Comparison of ENCODE assay signal across 13 mouse cellular contexts in genomic region chr5:148789823-148790222, GRCm38 (mm10).
DNase-seq lines count a peak whose midpoint lies in the region; ATAC-seq and TF ChIP-seq lines count a peak whose summit lies in the region.
"Had no signal": no experiment of that assay in that cellular context is flagged by ENCODE, and none has a peak within 500 bp of the region (broad histone marks: within the 10 kb centered on the region; RNA-seq: fewer than 3 reads in every experiment).

No protein-coding gene starts in this region.

- H3K9me3 ChIP-seq in lung, postnatal 0 days (ENCODE audit: low read length), result no peaks in the 10 kb centered on the region
- H3K9me3 ChIP-seq in midbrain, embryonic 15.5 days, result no peaks in the 10 kb centered on the region
- H3K9me3 ChIP-seq: liver, embryonic 15.5 days had no signal

- DNase-seq in kidney, adult 2 months, result no peak
- no peak for DNase-seq in kidney, postnatal 25 days
- no peak for DNase-seq in lung, postnatal 0 days (ENCODE audit: low spot score)
- no peak for DNase-seq in lung, postnatal 25 days (ENCODE audit: low spot score)
- peak; percentile 35 for DNase-seq in R1 (ENCODE audit: low read depth, low spot score)
- DNase-seq: cerebellum, adult 11 months; gastrocnemius, postnatal 10 days; spleen, adult 18-20 months had no signal

- TF ChIP-seq CTCF in kidney, adult 2 months (conservative IDR thresholded peaks at IDR 0.05; ENCODE audit: insufficient read depth, insufficient read length, low read depth, low read length), result 0 out of 2 replicates have a peak, but pooled peaks have one; percentile 30
- TF ChIP-seq CTCF in lung, postnatal 0 days (IDR thresholded peaks at IDR 0.05), result peak; percentile 45; the same call in 1 of the 2 replicates
- TF ChIP-seq CTCF in small intestine, adult 2 months (IDR thresholded peaks at IDR 0.05; ENCODE audit: extremely low read depth, insufficient read length, insufficient replicate concordance, low read depth, low read length), result no peak

- TF ChIP-seq EP300 in lung, postnatal 0 days (IDR thresholded peaks at IDR 0.05), result no peak

- ATAC-seq in lung, postnatal 0 days, result no peak
- no peak for ATAC-seq in monocyte, adult 5-6 weeks (replicated peaks; ENCODE audit: insufficient number of reproducible peaks, low FRiP score, low TSS enrichment, poor library complexity, severe bottlenecking)
- ATAC-seq in midbrain, embryonic 15.5 days (replicated peaks), result no peak

- H3K4me1 ChIP-seq in kidney, adult 2 months (ENCODE audit: control insufficient read depth, insufficient read depth, low read length), result peaks cover 15% of the 10 kb centered on the region
- H3K4me1 ChIP-seq in lung, postnatal 0 days (ENCODE audit: insufficient read depth, low read depth, low read length), result no peaks in the 10 kb centered on the region
- H3K4me1 ChIP-seq in small intestine, adult 2 months (ENCODE audit: control insufficient read depth, insufficient read depth, insufficient read length, low read length), result peaks cover 3% of the 10 kb centered on the region
- peaks cover 14% of the 10 kb centered on the region for H3K4me1 ChIP-seq in midbrain, embryonic 15.5 days

- WGBS in kidney, adult 2 months, result 70% methylated on average over 5 of the region's 5 CpGs
- 75% methylated on average over 5 of the region's 5 CpGs for WGBS in lung, postnatal 0 days
- WGBS in small intestine, adult 2 months, result 69% methylated on average over 5 of the region's 5 CpGs
- 86% methylated on average over 5 of the region's 5 CpGs for WGBS in midbrain, embryonic 15.5 days

- no peaks in the 10 kb centered on the region for H3K36me3 ChIP-seq in kidney, adult 2 months (ENCODE audit: control insufficient read depth, insufficient read depth, low read length)
- H3K36me3 ChIP-seq in lung, postnatal 0 days (ENCODE audit: insufficient read depth, low read length), result no peaks in the 10 kb centered on the region
- no peaks in the 10 kb centered on the region for H3K36me3 ChIP-seq in small intestine, adult 2 months (ENCODE audit: control insufficient read depth, insufficient read depth, low read length)
- H3K36me3 ChIP-seq in midbrain, embryonic 15.5 days (replicated peaks), result no peaks in the 10 kb centered on the region
- H3K36me3 ChIP-seq: liver, embryonic 15.5 days had no signal

- TF ChIP-seq POLR2A in kidney, adult 2 months (IDR thresholded peaks at IDR 0.05; ENCODE audit: low read depth, low read length), result no peak
- TF ChIP-seq POLR2A in small intestine, adult 2 months (IDR thresholded peaks at IDR 0.05; ENCODE audit: low read depth, low read length), result no peak

- no peak overlapping the region for H3K9ac ChIP-seq in lung, postnatal 0 days (replicated peaks; ENCODE audit: low read depth)
- no peak overlapping the region for H3K9ac ChIP-seq in midbrain, embryonic 15.5 days
- H3K9ac ChIP-seq: liver, embryonic 15.5 days had no signal

- H3K4me2 ChIP-seq in lung, postnatal 0 days (replicated peaks; ENCODE audit: low read depth, low read length), result no peak overlapping the region
- H3K4me2 ChIP-seq in midbrain, embryonic 15.5 days, result no peak overlapping the region
- H3K4me2 ChIP-seq: heart, embryonic 11.5 days; liver, embryonic 15.5 days had no signal

- H3K27me3 ChIP-seq in kidney, adult 2 months (replicated peaks; ENCODE audit: control insufficient read depth, insufficient read depth, low read length), result no peaks in the 10 kb centered on the region
- no peaks in the 10 kb centered on the region for H3K27me3 ChIP-seq in lung, postnatal 0 days (replicated peaks; ENCODE audit: insufficient read depth, low read length)
- H3K27me3 ChIP-seq in small intestine, adult 2 months (ENCODE audit: control insufficient read depth, insufficient read depth, low read length), result no peaks in the 10 kb centered on the region
- no peaks in the 10 kb centered on the region for H3K27me3 ChIP-seq in midbrain, embryonic 15.5 days (replicated peaks)

- H3K4me3 ChIP-seq in kidney, adult 2 months (ENCODE audit: insufficient read depth, low read depth, low read length), result no peak overlapping the region
- no peak overlapping the region for H3K4me3 ChIP-seq in lung, postnatal 0 days (ENCODE audit: low read depth, low read length)
- H3K4me3 ChIP-seq in small intestine, adult 2 months (ENCODE audit: low read depth, low read length), result no peak overlapping the region
- H3K4me3 ChIP-seq in midbrain, embryonic 15.5 days, result no peak overlapping the region
- H3K4me3 ChIP-seq: liver, embryonic 15.5 days had no signal

- H3K27ac ChIP-seq in kidney, adult 2 months (ENCODE audit: insufficient read depth, low read depth, low read length), result peak overlapping the region; percentile 83
- H3K27ac ChIP-seq in lung, postnatal 0 days (ENCODE audit: low read length), result no peak overlapping the region
- 0 out of 2 replicates have a peak overlapping the region, but pooled peaks have one; percentile 9 for H3K27ac ChIP-seq in small intestine, adult 2 months (ENCODE audit: insufficient read depth, low read depth, low read length)
- no peak overlapping the region for H3K27ac ChIP-seq in midbrain, embryonic 15.5 days

Comparison
In these comparisons a context has a peak if more than half of its experiments do, and no peak if none do; other contexts are left out.
1. H3K27ac ChIP-seq: peak in kidney, adult 2 months (single experiment) and small intestine, adult 2 months (single experiment); none in lung, postnatal 0 days (single experiment) and midbrain, embryonic 15.5 days (single experiment).